Mouse (Mus musculus): ENCODE results near the gene Scarb2. TPM values are rescaled to one million over a fixed set of nuclear protein-coding genes. Genes with fewer than 3 reads are reported as not detected.

Scarb2 gene
- polyA plus RNA-seq, 1 experiment = 62.1 TPM

- no peak overlapping the region for H3K9ac ChIP-seq (ENCODE audit: low read depth, poor library complexity, severe bottlenecking)
- no peak overlapping the region for H3K4me3 ChIP-seq (ENCODE audit: low read depth, low read length)
- H3K9me3 ChIP-seq (replicated peaks; ENCODE audit: control insufficient read depth, insufficient read depth, low read length, poor library complexity, severe bottlenecking) = peaks cover 58% of the 10 kb centered on the region
- H3K36me3 ChIP-seq (ENCODE audit: control insufficient read depth, insufficient read depth, low read length, poor library complexity, severe bottlenecking) = peaks cover 45% of the 10 kb centered on the region
- TF ChIP-seq CTCF (IDR thresholded peaks at IDR 0.05; ENCODE audit: low read depth, low read length) (no peak), EP300 (IDR thresholded peaks at IDR 0.05; ENCODE audit: insufficient read depth, low read depth, low read length) (no peak), POLR2A (IDR thresholded peaks at IDR 0.05; ENCODE audit: insufficient read depth, low read length) (no peak)
- H3K4me1 ChIP-seq (ENCODE audit: control insufficient read depth, insufficient read depth, low read length) = no peaks in the 10 kb centered on the region
- no peaks in the 10 kb centered on the region for H3K27me3 ChIP-seq (ENCODE audit: control insufficient read depth, insufficient read depth, low read length, poor library complexity, severe bottlenecking)
- no peak overlapping the region for H3K27ac ChIP-seq (ENCODE audit: insufficient read depth, low read length)
Observed at GRCm38 (mm10) chr5:92484880-92485279, 21.8 kb downstream of the Scarb2 start.

GRCm38 (mm10) chr5:92472863-92473262, 33.8 kb downstream of the Scarb2 start:
- TF ChIP-seq POLR2A (IDR thresholded peaks at IDR 0.05; ENCODE audit: insufficient read depth, low read length) (no peak), CTCF (IDR thresholded peaks at IDR 0.05; ENCODE audit: low read depth, low read length) (no peak), EP300 (IDR thresholded peaks at IDR 0.05; ENCODE audit: insufficient read depth, low read depth, low read length) (no peak)
- H3K4me1 ChIP-seq (ENCODE audit: control insufficient read depth, insufficient read depth, low read length) = no peaks in the 10 kb centered on the region
- peaks cover 31% of the 10 kb centered on the region for H3K9me3 ChIP-seq (replicated peaks; ENCODE audit: control insufficient read depth, insufficient read depth, low read length, poor library complexity, severe bottlenecking)

GRCm38 (mm10) chr5:92471531-92471930, 35.1 kb downstream of the Scarb2 start:
- Histone ChIP-seq H3K4me3 (ENCODE audit: low read depth, low read length) (no peak overlapping the region), H3K9me3 (replicated peaks; ENCODE audit: control insufficient read depth, insufficient read depth, low read length, poor library complexity, severe bottlenecking) (peaks cover 26% of the 10 kb centered on the region), H3K36me3 (ENCODE audit: control insufficient read depth, insufficient read depth, low read length, poor library complexity, severe bottlenecking) (peaks cover 26% of the 10 kb centered on the region), H3K4me1 (ENCODE audit: control insufficient read depth, insufficient read depth, low read length) (no peaks in the 10 kb centered on the region), H3K27me3 (ENCODE audit: control insufficient read depth, insufficient read depth, low read length, poor library complexity, severe bottlenecking) (no peaks in the 10 kb centered on the region), H3K9ac (ENCODE audit: low read depth, poor library complexity, severe bottlenecking) (no peak overlapping the region), H3K27ac (ENCODE audit: insufficient read depth, low read length) (no peak overlapping the region)
- TF ChIP-seq CTCF (IDR thresholded peaks at IDR 0.05; ENCODE audit: low read depth, low read length) (no peak), EP300 (IDR thresholded peaks at IDR 0.05; ENCODE audit: insufficient read depth, low read depth, low read length) (no peak), POLR2A (IDR thresholded peaks at IDR 0.05; ENCODE audit: insufficient read depth, low read length) (no peak)

More at GRCm38 (mm10) chr5:92472863-92473262, 33.8 kb downstream of the Scarb2 start:
- Histone ChIP-seq H3K27me3 (ENCODE audit: control insufficient read depth, insufficient read depth, low read length, poor library complexity, severe bottlenecking) (no peaks in the 10 kb centered on the region), H3K4me3 (ENCODE audit: low read depth, low read length) (no peak overlapping the region), H3K27ac (ENCODE audit: insufficient read depth, low read length) (no peak overlapping the region), H3K36me3 (ENCODE audit: control insufficient read depth, insufficient read depth, low read length, poor library complexity, severe bottlenecking) (peaks cover 26% of the 10 kb centered on the region), H3K9ac (ENCODE audit: low read depth, poor library complexity, severe bottlenecking) (no peak overlapping the region)

GRCm38 (mm10) chr5:92469201-92470130, 37.2 kb downstream of the Scarb2 start:
- Histone ChIP-seq H3K4me3 (ENCODE audit: low read depth, low read length) (no peak overlapping the region), H3K9me3 (replicated peaks; ENCODE audit: control insufficient read depth, insufficient read depth, low read length, poor library complexity, severe bottlenecking) (peaks cover 10% of the 10 kb centered on the region; the same call in 1 of the 2 replicates), H3K27ac (ENCODE audit: insufficient read depth, low read length) (no peak overlapping the region), H3K9ac (ENCODE audit: low read depth, poor library complexity, severe bottlenecking) (no peak overlapping the region), H3K27me3 (ENCODE audit: control insufficient read depth, insufficient read depth, low read length, poor library complexity, severe bottlenecking) (no peaks in the 10 kb centered on the region), H3K36me3 (ENCODE audit: control insufficient read depth, insufficient read depth, low read length, poor library complexity, severe bottlenecking) (peaks cover 16% of the 10 kb centered on the region), H3K4me1 (ENCODE audit: control insufficient read depth, insufficient read depth, low read length) (no peaks in the 10 kb centered on the region)
- TF ChIP-seq POLR2A (IDR thresholded peaks at IDR 0.05; ENCODE audit: insufficient read depth, low read length) (no peak), EP300 (IDR thresholded peaks at IDR 0.05; ENCODE audit: insufficient read depth, low read depth, low read length) (no peak), CTCF (IDR thresholded peaks at IDR 0.05; ENCODE audit: low read depth, low read length) (no peak)

- peaks cover 12% of the 10 kb centered on the region for H3K36me3 ChIP-seq (ENCODE audit: control insufficient read depth, insufficient read depth, low read length, poor library complexity, severe bottlenecking)
- H3K9ac ChIP-seq (ENCODE audit: low read depth, poor library complexity, severe bottlenecking) = no peak overlapping the region
- no peak for TF ChIP-seq EP300 (IDR thresholded peaks at IDR 0.05; ENCODE audit: insufficient read depth, low read depth, low read length)
- no peak for TF ChIP-seq POLR2A (IDR thresholded peaks at IDR 0.05; ENCODE audit: insufficient read depth, low read length)
- TF ChIP-seq CTCF (IDR thresholded peaks at IDR 0.05; ENCODE audit: low read depth, low read length) = no peak
- no peak overlapping the region for H3K4me3 ChIP-seq (ENCODE audit: low read depth, low read length)
- no peaks in the 10 kb centered on the region for H3K4me1 ChIP-seq (ENCODE audit: control insufficient read depth, insufficient read depth, low read length)
- H3K27ac ChIP-seq (ENCODE audit: insufficient read depth, low read length) = no peak overlapping the region
- peaks cover 5% of the 10 kb centered on the region; the same call in 1 of the 2 replicates for H3K9me3 ChIP-seq (replicated peaks; ENCODE audit: control insufficient read depth, insufficient read depth, low read length, poor library complexity, severe bottlenecking)
- H3K27me3 ChIP-seq (ENCODE audit: control insufficient read depth, insufficient read depth, low read length, poor library complexity, severe bottlenecking) = no peaks in the 10 kb centered on the region
Observed at GRCm38 (mm10) chr5:92468234-92468633, 38.4 kb downstream of the Scarb2 start.

All from ES-Bruce4 (cell line).